28 mouse cellular contexts compared by ENCODE assay signal in genomic region chr19:47148267-47148847, GRCm38 (mm10). TPM values are rescaled to one million over a fixed set of nuclear protein-coding genes. Genes with fewer than 3 reads are reported as not detected.
"Had no signal": no experiment of that assay in that cellular context is flagged by ENCODE, and none has a peak within 500 bp of the region (broad histone marks: within the 10 kb centered on the region; RNA-seq: fewer than 3 reads in every experiment).

No protein-coding gene starts in this region.

- H3K4me3 ChIP-seq: kidney, embryonic 15.5 days; left cerebral cortex, adult 2 months; limb, embryonic 12.5 days; limb, embryonic 15.5 days; midbrain, embryonic 12.5 days; midbrain, embryonic 15.5 days; neural tube, embryonic 13.5 days had no signal

- H3K27ac ChIP-seq: kidney, embryonic 15.5 days; left cerebral cortex, adult 2 months; limb, embryonic 12.5 days; limb, embryonic 15.5 days; liver, embryonic 14.5 days; macrophage; midbrain, embryonic 12.5 days; midbrain, embryonic 15.5 days; neural tube, embryonic 13.5 days had no signal

- DNase-seq: kidney, adult 8-10 months; kidney, postnatal 10 days; kidney, postnatal 4 days; liver, postnatal 0 days; lung, embryonic 14.5 days; thymus, adult 18-20 months; thymus, postnatal 36 days had no signal

- H3K9ac ChIP-seq: kidney, embryonic 15.5 days; limb, embryonic 12.5 days; limb, embryonic 15.5 days; liver, embryonic 14.5 days; liver, postnatal 0 days; lung, embryonic 14.5 days; midbrain, embryonic 12.5 days; midbrain, embryonic 15.5 days; neural tube, embryonic 13.5 days had no signal

- H3K4me1 ChIP-seq: midbrain, embryonic 12.5 days; midbrain, embryonic 15.5 days had no signal

- H3K36me3 ChIP-seq: kidney, embryonic 15.5 days; limb, embryonic 12.5 days; limb, embryonic 15.5 days; midbrain, embryonic 12.5 days; midbrain, embryonic 15.5 days; neural tube, embryonic 13.5 days had no signal

- H3K27me3 ChIP-seq: midbrain, embryonic 15.5 days had no signal

- H3K4me2 ChIP-seq: kidney, embryonic 15.5 days; limb, embryonic 12.5 days; limb, embryonic 15.5 days; liver, embryonic 11.5 days; lung, embryonic 14.5 days; midbrain, embryonic 12.5 days; midbrain, embryonic 15.5 days; neural tube, embryonic 13.5 days had no signal

- ATAC-seq: liver, postnatal 0 days; lung, postnatal 0 days; midbrain, embryonic 15.5 days had no signal

- H3K9me3 ChIP-seq: kidney, embryonic 15.5 days; limb, embryonic 12.5 days; limb, embryonic 15.5 days; midbrain, embryonic 12.5 days; midbrain, embryonic 15.5 days; neural tube, embryonic 13.5 days had no signal

RNA-seq across cellular contexts. Expression of gene Calhm1, which starts 4.3 kb away (rescaled TPM):
- total RNA-seq: layer of hippocampus, adult 18-20 months; layer of hippocampus, postnatal 14 days; left cerebral cortex, adult 2 months; left cerebral cortex, postnatal 10 days; left cerebral cortex, postnatal 36 days; megakaryocyte, adult 5-6 weeks had no signal
- polyA plus RNA-seq: kidney, embryonic 15.5 days; limb, embryonic 12.5 days; limb, embryonic 15.5 days; liver, embryonic 11.5 days; liver, embryonic 14.5 days; liver, postnatal 0 days; lung, embryonic 14.5 days; lung, postnatal 0 days; macrophage; midbrain, embryonic 12.5 days; midbrain, embryonic 15.5 days; neural tube, embryonic 13.5 days; small intestine, adult 2 months; spleen, adult 2 months; stomach, embryonic 16.5 days; testis, adult 2 months; urinary bladder, adult 2 months had no signal

RNA-seq across cellular contexts. Expression of gene Calhm3, which starts 9.2 kb away (rescaled TPM):
- total RNA-seq: layer of hippocampus, adult 18-20 months; layer of hippocampus, postnatal 14 days; left cerebral cortex, adult 2 months; left cerebral cortex, postnatal 10 days; left cerebral cortex, postnatal 36 days; megakaryocyte, adult 5-6 weeks had no signal
- polyA plus RNA-seq: kidney, embryonic 15.5 days; limb, embryonic 12.5 days; limb, embryonic 15.5 days; liver, embryonic 11.5 days; liver, embryonic 14.5 days; liver, postnatal 0 days; lung, embryonic 14.5 days; lung, postnatal 0 days; macrophage; midbrain, embryonic 12.5 days; midbrain, embryonic 15.5 days; neural tube, embryonic 13.5 days; spleen, adult 2 months; stomach, embryonic 16.5 days; urinary bladder, adult 2 months had no signal

RNA-seq across cellular contexts. Expression of gene Neurl1a, which starts 30.3 kb away (rescaled TPM):
- total RNA-seq: megakaryocyte, adult 5-6 weeks had no signal
